Mouse (Mus musculus): ENCODE measurements around the gene Adck2.

- no peak for TF ChIP-seq CTCF (IDR thresholded peaks at IDR 0.05; ENCODE audit: insufficient read depth, low read length)
- TF ChIP-seq POLR2A (IDR thresholded peaks at IDR 0.05; ENCODE audit: borderline replicate concordance, extremely low read depth, low read depth, low read length) = no peak
Observed at GRCm38 (mm10) chr6:39607365-39607764, 33.7 kb downstream of the Adck2 start.

Measured in lung, adult 2 months (tissue).